Mouse (Mus musculus): Measurements from ENCODE around the gene Mical1.

DNA sequence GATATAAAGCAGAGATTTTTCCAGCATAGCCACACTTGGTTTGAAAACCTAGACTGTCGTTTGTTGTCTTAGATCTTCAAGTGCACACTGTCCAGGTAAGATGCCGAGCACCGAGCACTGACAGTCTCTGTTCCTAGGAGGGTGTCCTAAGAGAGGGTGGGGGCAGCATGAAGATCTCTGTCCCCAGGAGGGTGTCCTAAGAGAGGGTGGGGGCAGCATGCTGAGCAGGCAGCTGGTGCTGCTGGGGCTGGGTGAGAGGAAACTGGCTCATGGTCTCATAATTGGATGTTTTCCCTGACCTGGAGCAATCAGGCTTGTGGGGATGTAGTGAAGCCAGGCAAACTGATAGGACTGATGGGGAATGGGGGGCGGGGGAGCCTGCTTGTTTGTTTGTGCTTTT, 16.1 kb upstream of the Mical1 start:
- TF ChIP-seq CTCF (IDR thresholded peaks at IDR 0.05; ENCODE audit: low read depth, low read length) (no peak), POLR2A (IDR thresholded peaks at IDR 0.05; ENCODE audit: borderline replicate concordance, low read depth, low read length) (no peak)

All from bone marrow macrophage, adult 2 months (primary cell).